Mouse (Mus musculus) forebrain, embryonic 15.5 days (tissue): ENCODE results near the gene Ddx23. TPM values are rescaled to one million over a fixed set of nuclear protein-coding genes. Genes with fewer than 3 reads are reported as not detected.

Experiments
- ATAC-seq: fragments of 200-750 bp; cut with Nextera tagmentation; replicated peaks from 2 replicates; pipeline ENCODE4 v1.8.0; 2017; ENCODE audit warnings: mild to moderate bottlenecking, moderate TSS enrichment, moderate library complexity
- H3K27ac ChIP-seq: fragments of 300-500 bp; sonication (generic); replicated peaks from 2 replicates; pipeline ENCODE4 v1.5.1; 2015; ENCODE audit warnings: mild to moderate bottlenecking, inconsistent platforms
- H3K27me3 ChIP-seq: fragments of 300-500 bp; sonication (generic); 2 replicates; pipeline ENCODE4 v1.6.1; 2015; ENCODE audit warnings: inconsistent platforms
- H3K36me3 ChIP-seq: fragments of 300-500 bp; sonication (generic); 2 replicates; pipeline ENCODE4 v1.6.1; 2015; ENCODE audit warnings: mild to moderate bottlenecking, inconsistent platforms
- H3K4me1 ChIP-seq: fragments of 300-500 bp; sonication (generic); 2 replicates; pipeline ENCODE4 v1.6.1; 2015; ENCODE audit warnings: inconsistent platforms
- H3K4me2 ChIP-seq: fragments of 300-500 bp; sonication (generic); replicated peaks from 2 replicates; pipeline ENCODE4 v1.6.1; 2015; ENCODE audit warnings: mild to moderate bottlenecking, inconsistent platforms
- H3K4me3 ChIP-seq: fragments of 300-500 bp; sonication (generic); 2 replicates; pipeline ENCODE4 v1.5.1; 2015; ENCODE audit warnings: mild to moderate bottlenecking, inconsistent platforms
- H3K9ac ChIP-seq: fragments of 300-500 bp; sonication (generic); replicated peaks from 2 replicates; pipeline ENCODE4 v1.6.1; 2015; ENCODE audit warnings: mild to moderate bottlenecking, inconsistent platforms
- H3K9me3 ChIP-seq: fragments of 300-500 bp; sonication (generic); 2 replicates; pipeline ENCODE4 v1.6.1; 2016; ENCODE audit warnings: inconsistent platforms
- WGBS: fragments of 180-500 bp; shearing (Covaris S2); methylation state at CpG from one replicate; pipeline ENCODE4 v1.1.7; 2015; ENCODE audit warnings: mixed read lengths; 5-methylcytosine and 5-hydroxymethylcytosine counted together
- polyA plus RNA-seq: library from polyadenylated mRNA; unstranded; fragments of >200 nt; fragmentation: Nextera tagmentation; extraction: Ambion mirVana; gene quantifications from 2 replicates; pipeline ENCODE4 v1.2.1, GENCODE M21; 2015

Gene Ddx23
- polyA plus RNA-seq, 1 experiment from 2014 or later: 25.0 TPM

- H3K4me3 ChIP-seq: no peak overlapping the region
- peaks cover 89% of the 10 kb centered on the region for H3K36me3 ChIP-seq
- WGBS: 95% methylated on average over 14 of the region's 14 CpGs
- no peaks in the 10 kb centered on the region for H3K27me3 ChIP-seq
- no peak for ATAC-seq
- no peaks in the 10 kb centered on the region for H3K4me1 ChIP-seq
- H3K4me2 ChIP-seq: no peak overlapping the region
- no peaks in the 10 kb centered on the region for H3K9me3 ChIP-seq
- no peak overlapping the region for H3K9ac ChIP-seq
- no peak overlapping the region for H3K27ac ChIP-seq
Observed at GRCm38 (mm10) chr15:98596609-98597008, 66.1 kb downstream of the Ddx23 start.

Other genes starting within 250 kb of the Ddx23 start
- not detected in 2 replicates for gene Olfr282, start 231.7 kb downstream of the Ddx23 start, polyA plus RNA-seq
- not detected in 2 replicates for gene Olfr281, start 210.3 kb downstream of the Ddx23 start, polyA plus RNA-seq
- gene OR5BS1P, start 193.0 kb downstream of the Ddx23 start, polyA plus RNA-seq: not detected in 2 replicates
- gene Lalba, start 180.2 kb downstream of the Ddx23 start, polyA plus RNA-seq: not detected in 2 replicates
- not detected in 2 replicates for gene Olfr279, start 170.5 kb downstream of the Ddx23 start, polyA plus RNA-seq
- 140 and 152 TPM in 2 replicates for gene Kansl2, start 128.6 kb downstream of the Ddx23 start, polyA plus RNA-seq
- 66.5 and 72.0 TPM in 2 replicates for gene Ccnt1, start 92.0 kb downstream of the Ddx23 start, polyA plus RNA-seq
- gene 4930415O20Rik, start 91.9 kb downstream of the Ddx23 start, polyA plus RNA-seq: 0.56 TPM in 1 of 2 replicates, not detected in the other
- 12.5 and 13.8 TPM in 2 replicates for gene Adcy6, start 52.8 kb downstream of the Ddx23 start, polyA plus RNA-seq
- gene Cacnb3, start 32.1 kb downstream of the Ddx23 start, polyA plus RNA-seq: 134 and 138 TPM in 2 replicates
- 11.0 and 12.8 TPM in 2 replicates for gene Rnd1, start 14.6 kb upstream of the Ddx23 start, polyA plus RNA-seq
- 2.3 and 4.3 TPM in 2 replicates for gene Ccdc65, start 45.3 kb upstream of the Ddx23 start, polyA plus RNA-seq
- 3.5 and 3.6 TPM in 2 replicates for gene Fkbp11, start 65.3 kb upstream of the Ddx23 start, polyA plus RNA-seq
- gene Arf3, start 100.3 kb upstream of the Ddx23 start, polyA plus RNA-seq: 82.3 and 88.2 TPM in 2 replicates
- not detected in 2 replicates for gene Wnt10b, start 115.3 kb upstream of the Ddx23 start, polyA plus RNA-seq
- 0.19 and 0.25 TPM in 2 replicates for gene Wnt1, start 127.0 kb upstream of the Ddx23 start, polyA plus RNA-seq
- gene Ddn, start 146.6 kb upstream of the Ddx23 start, polyA plus RNA-seq: 0.46 and 0.47 TPM in 2 replicates
- gene Prkag1, start 168.6 kb upstream of the Ddx23 start, polyA plus RNA-seq: 89.0 and 91.7 TPM in 2 replicates
- gene Kmt2d, start 208.3 kb upstream of the Ddx23 start, polyA plus RNA-seq: 13.9 and 14.3 TPM in 2 replicates
- gene Rhebl1, start 231.6 kb upstream of the Ddx23 start, polyA plus RNA-seq: 42.7 and 46.4 TPM in 2 replicates
- gene Dhh, start 235.6 kb upstream of the Ddx23 start, polyA plus RNA-seq: 0.52 and 0.68 TPM in 2 replicates